Mouse (Mus musculus): ENCODE data around the gene Casp8. TPM values are rescaled to one million over a fixed set of nuclear protein-coding genes. Genes with fewer than 3 reads are reported as not detected.
"Not testable (repeated sequence)": the region's sequence is repeated elsewhere in the genome, so short reads cannot be mapped to it uniquely, and the experiment has no call there.

Casp8 gene
- polyA plus RNA-seq, 1 experiment, result 4.5 TPM

- H3K27ac ChIP-seq (ENCODE audit: insufficient read depth, low read length); H3K9ac ChIP-seq (ENCODE audit: low read depth, poor library complexity, severe bottlenecking); H3K4me3 ChIP-seq (ENCODE audit: low read depth, low read length); H3K36me3 ChIP-seq (ENCODE audit: control insufficient read depth, insufficient read depth, low read length, poor library complexity, severe bottlenecking); H3K9me3 ChIP-seq (replicated peaks; ENCODE audit: control insufficient read depth, insufficient read depth, low read length, poor library complexity, severe bottlenecking); H3K4me1 ChIP-seq (ENCODE audit: control insufficient read depth, insufficient read depth, low read length); H3K27me3 ChIP-seq (ENCODE audit: control insufficient read depth, insufficient read depth, low read length, poor library complexity, severe bottlenecking): not testable (repeated sequence)
These were observed 64.7 kb downstream of the Casp8 start for GRCm38 (mm10) chr1:58859738-58860365.

GRCm38 (mm10) chr1:58860586-58860985, 65.4 kb downstream of the Casp8 start:
- not testable (repeated sequence) for H3K4me3 ChIP-seq (ENCODE audit: low read depth, low read length); H3K9ac ChIP-seq (ENCODE audit: low read depth, poor library complexity, severe bottlenecking); H3K27ac ChIP-seq (ENCODE audit: insufficient read depth, low read length); H3K4me1 ChIP-seq (ENCODE audit: control insufficient read depth, insufficient read depth, low read length); H3K36me3 ChIP-seq (ENCODE audit: control insufficient read depth, insufficient read depth, low read length, poor library complexity, severe bottlenecking); H3K27me3 ChIP-seq (ENCODE audit: control insufficient read depth, insufficient read depth, low read length, poor library complexity, severe bottlenecking)
- peaks cover 12% of the 10 kb centered on the region for H3K9me3 ChIP-seq (replicated peaks; ENCODE audit: control insufficient read depth, insufficient read depth, low read length, poor library complexity, severe bottlenecking)

- not testable (repeated sequence) for H3K9ac ChIP-seq (ENCODE audit: low read depth, poor library complexity, severe bottlenecking); H3K36me3 ChIP-seq (ENCODE audit: control insufficient read depth, insufficient read depth, low read length, poor library complexity, severe bottlenecking); H3K27me3 ChIP-seq (ENCODE audit: control insufficient read depth, insufficient read depth, low read length, poor library complexity, severe bottlenecking); H3K4me3 ChIP-seq (ENCODE audit: low read depth, low read length); H3K27ac ChIP-seq (ENCODE audit: insufficient read depth, low read length); H3K4me1 ChIP-seq (ENCODE audit: control insufficient read depth, insufficient read depth, low read length)
- peaks cover 20% of the 10 kb centered on the region for H3K9me3 ChIP-seq (replicated peaks; ENCODE audit: control insufficient read depth, insufficient read depth, low read length, poor library complexity, severe bottlenecking)
These were observed 81.3 kb downstream of the Casp8 start for GRCm38 (mm10) chr1:58876500-58876899.

- H3K27me3 ChIP-seq (ENCODE audit: control insufficient read depth, insufficient read depth, low read length, poor library complexity, severe bottlenecking); H3K27ac ChIP-seq (ENCODE audit: insufficient read depth, low read length); H3K36me3 ChIP-seq (ENCODE audit: control insufficient read depth, insufficient read depth, low read length, poor library complexity, severe bottlenecking); H3K4me1 ChIP-seq (ENCODE audit: control insufficient read depth, insufficient read depth, low read length); H3K4me3 ChIP-seq (ENCODE audit: low read depth, low read length); H3K9ac ChIP-seq (ENCODE audit: low read depth, poor library complexity, severe bottlenecking): not testable (repeated sequence)
- peaks cover 23% of the 10 kb centered on the region for H3K9me3 ChIP-seq (replicated peaks; ENCODE audit: control insufficient read depth, insufficient read depth, low read length, poor library complexity, severe bottlenecking)
These were observed 84.1 kb downstream of the Casp8 start for GRCm38 (mm10) chr1:58879291-58879690.

GRCm38 (mm10) chr1:58883279-58883678, 88.1 kb downstream of the Casp8 start:
- not testable (repeated sequence) for H3K9ac ChIP-seq (ENCODE audit: low read depth, poor library complexity, severe bottlenecking); H3K4me1 ChIP-seq (ENCODE audit: control insufficient read depth, insufficient read depth, low read length); H3K27ac ChIP-seq (ENCODE audit: insufficient read depth, low read length); H3K36me3 ChIP-seq (ENCODE audit: control insufficient read depth, insufficient read depth, low read length, poor library complexity, severe bottlenecking); H3K27me3 ChIP-seq (ENCODE audit: control insufficient read depth, insufficient read depth, low read length, poor library complexity, severe bottlenecking); H3K4me3 ChIP-seq (ENCODE audit: low read depth, low read length)
- H3K9me3 ChIP-seq (replicated peaks; ENCODE audit: control insufficient read depth, insufficient read depth, low read length, poor library complexity, severe bottlenecking), result peaks cover 25% of the 10 kb centered on the region

GRCm38 (mm10) chr1:58885646-58886045, 90.5 kb downstream of the Casp8 start:
- Histone ChIP-seq H3K27ac (ENCODE audit: insufficient read depth, low read length) (no peak overlapping the region), H3K9me3 (replicated peaks; ENCODE audit: control insufficient read depth, insufficient read depth, low read length, poor library complexity, severe bottlenecking) (peaks cover 14% of the 10 kb centered on the region), H3K27me3 (ENCODE audit: control insufficient read depth, insufficient read depth, low read length, poor library complexity, severe bottlenecking) (no peaks in the 10 kb centered on the region), H3K4me1 (ENCODE audit: control insufficient read depth, insufficient read depth, low read length) (peaks cover 2% of the 10 kb centered on the region), H3K9ac (ENCODE audit: low read depth, poor library complexity, severe bottlenecking) (no peak overlapping the region), H3K36me3 (ENCODE audit: control insufficient read depth, insufficient read depth, low read length, poor library complexity, severe bottlenecking) (no peaks in the 10 kb centered on the region), H3K4me3 (ENCODE audit: low read depth, low read length) (no peak overlapping the region)
- TF ChIP-seq CTCF (IDR thresholded peaks at IDR 0.05; ENCODE audit: low read depth, low read length) (no peak), EP300 (IDR thresholded peaks at IDR 0.05; ENCODE audit: insufficient read depth, low read depth, low read length) (no peak), POLR2A (IDR thresholded peaks at IDR 0.05; ENCODE audit: insufficient read depth, low read length) (no peak)

GRCm38 (mm10) chr1:58889826-58890546, 94.8 kb downstream of the Casp8 start:
- Histone ChIP-seq H3K9ac (ENCODE audit: low read depth, poor library complexity, severe bottlenecking) (no peak overlapping the region), H3K36me3 (ENCODE audit: control insufficient read depth, insufficient read depth, low read length, poor library complexity, severe bottlenecking) (no peaks in the 10 kb centered on the region)
- no peak for TF ChIP-seq EP300 (IDR thresholded peaks at IDR 0.05; ENCODE audit: insufficient read depth, low read depth, low read length)
- no peak for TF ChIP-seq CTCF (IDR thresholded peaks at IDR 0.05; ENCODE audit: low read depth, low read length)
- TF ChIP-seq POLR2A (IDR thresholded peaks at IDR 0.05; ENCODE audit: insufficient read depth, low read length), result no peak

GRCm38 (mm10) chr1:58890697-58891290, 95.6 kb downstream of the Casp8 start:
- H3K9me3 ChIP-seq (replicated peaks; ENCODE audit: control insufficient read depth, insufficient read depth, low read length, poor library complexity, severe bottlenecking); H3K27me3 ChIP-seq (ENCODE audit: control insufficient read depth, insufficient read depth, low read length, poor library complexity, severe bottlenecking); H3K9ac ChIP-seq (ENCODE audit: low read depth, poor library complexity, severe bottlenecking); H3K4me1 ChIP-seq (ENCODE audit: control insufficient read depth, insufficient read depth, low read length); H3K36me3 ChIP-seq (ENCODE audit: control insufficient read depth, insufficient read depth, low read length, poor library complexity, severe bottlenecking); H3K27ac ChIP-seq (ENCODE audit: insufficient read depth, low read length); H3K4me3 ChIP-seq (ENCODE audit: low read depth, low read length): not testable (repeated sequence)

More at GRCm38 (mm10) chr1:58889826-58890546, 94.8 kb downstream of the Casp8 start:
- Histone ChIP-seq H3K4me3 (ENCODE audit: low read depth, low read length) (no peak overlapping the region), H3K27me3 (ENCODE audit: control insufficient read depth, insufficient read depth, low read length, poor library complexity, severe bottlenecking) (no peaks in the 10 kb centered on the region), H3K27ac (ENCODE audit: insufficient read depth, low read length) (no peak overlapping the region), H3K4me1 (ENCODE audit: control insufficient read depth, insufficient read depth, low read length) (peaks cover 2% of the 10 kb centered on the region), H3K9me3 (replicated peaks; ENCODE audit: control insufficient read depth, insufficient read depth, low read length, poor library complexity, severe bottlenecking) (peaks cover 8% of the 10 kb centered on the region)

GRCm38 (mm10) chr1:58891481-58892170, 96.5 kb downstream of the Casp8 start:
- not testable (repeated sequence) for H3K36me3 ChIP-seq (ENCODE audit: control insufficient read depth, insufficient read depth, low read length, poor library complexity, severe bottlenecking); H3K9me3 ChIP-seq (replicated peaks; ENCODE audit: control insufficient read depth, insufficient read depth, low read length, poor library complexity, severe bottlenecking); H3K4me3 ChIP-seq (ENCODE audit: low read depth, low read length); H3K27me3 ChIP-seq (ENCODE audit: control insufficient read depth, insufficient read depth, low read length, poor library complexity, severe bottlenecking); H3K27ac ChIP-seq (ENCODE audit: insufficient read depth, low read length); H3K4me1 ChIP-seq (ENCODE audit: control insufficient read depth, insufficient read depth, low read length); H3K9ac ChIP-seq (ENCODE audit: low read depth, poor library complexity, severe bottlenecking)

Data from ES-Bruce4 (cell line).